Mouse (Mus musculus): ENCODE data around the gene Nlrp9a. TPM values are rescaled to one million over a fixed set of nuclear protein-coding genes. Genes with fewer than 3 reads are reported as not detected.
"Not testable (repeated sequence)": the region's sequence is repeated elsewhere in the genome, so short reads cannot be mapped to it uniquely, and the experiment has no call there.

Gene Nlrp9a
- total RNA-seq (2012; rRNA removed) (not detected in 2 replicates), total RNA-seq (2014; rRNA removed) (not detected in 2 replicates), polyA plus RNA-seq (2012; ENCODE audit: insufficient read length, low read depth) (not detected in 2 replicates)

- DNase-seq (ENCODE audit: extremely low read depth); H3K79me2 ChIP-seq (replicated peaks; ENCODE audit: control insufficient read depth, extremely low read depth, insufficient read depth, poor library complexity, severe bottlenecking); H3K4me2 ChIP-seq (ENCODE audit: insufficient read depth, low read depth, poor library complexity, severe bottlenecking); H3K27me3 ChIP-seq (replicated peaks); H3K4me3 ChIP-seq (replicated peaks in 1 of 3; ENCODE audit: low read depth in 2 of 3, low read length in 2 of 3, poor library complexity in 1 of 3); dilution Hi-C loops (cut with MboI; ENCODE audit: extremely low pct_ligation_motif_present, extremely low pct_unique_long_range_greater_than_20kb, low sequenced_read_pairs); H3K4me1 ChIP-seq (ENCODE audit: control insufficient read depth in 1 of 2, insufficient read depth in 2 of 2); H3K9ac ChIP-seq (ENCODE audit: insufficient read depth, low read depth); in situ Hi-C loops (cut with MboI; ENCODE audit: low pct_ligation_motif_present, low pct_unique_long_range_greater_than_20kb, low sequenced_read_pairs); H3K27ac ChIP-seq (ENCODE audit: insufficient read depth, low read depth); H3K9me3 ChIP-seq (replicated peaks; ENCODE audit: low read length); H3K36me3 ChIP-seq (replicated peaks in 1 of 2; ENCODE audit: control insufficient read depth in 1 of 2, insufficient read depth in 1 of 2, low read length in 1 of 2): not testable (repeated sequence)
These were observed at the start of gene Nlrp9a for GRCm38 (mm10) chr7:26534723-26535122. Nlrp9a (plus strand) TSS chr7:26535023.

- dilution Hi-C loops (cut with MboI; ENCODE audit: extremely low pct_ligation_motif_present, extremely low pct_unique_long_range_greater_than_20kb, low sequenced_read_pairs); H3K4me2 ChIP-seq (ENCODE audit: insufficient read depth, low read depth, poor library complexity, severe bottlenecking); in situ Hi-C loops (cut with MboI; ENCODE audit: low pct_ligation_motif_present, low pct_unique_long_range_greater_than_20kb, low sequenced_read_pairs); H3K4me1 ChIP-seq (ENCODE audit: control insufficient read depth in 1 of 2, insufficient read depth in 2 of 2); H3K27me3 ChIP-seq (replicated peaks); DNase-seq (ENCODE audit: extremely low read depth); H3K27ac ChIP-seq (ENCODE audit: insufficient read depth, low read depth); H3K79me2 ChIP-seq (replicated peaks; ENCODE audit: control insufficient read depth, extremely low read depth, insufficient read depth, poor library complexity, severe bottlenecking); H3K4me3 ChIP-seq (replicated peaks in 1 of 3; ENCODE audit: low read depth in 2 of 3, low read length in 2 of 3, poor library complexity in 1 of 3); H3K9ac ChIP-seq (ENCODE audit: insufficient read depth, low read depth); H3K9me3 ChIP-seq (replicated peaks; ENCODE audit: low read length); H3K36me3 ChIP-seq (replicated peaks in 1 of 2; ENCODE audit: control insufficient read depth in 1 of 2, insufficient read depth in 1 of 2, low read length in 1 of 2): not testable (repeated sequence)
These were observed 45.3 kb upstream of the Nlrp9a start for GRCm38 (mm10) chr7:26489514-26489913.

DNA sequence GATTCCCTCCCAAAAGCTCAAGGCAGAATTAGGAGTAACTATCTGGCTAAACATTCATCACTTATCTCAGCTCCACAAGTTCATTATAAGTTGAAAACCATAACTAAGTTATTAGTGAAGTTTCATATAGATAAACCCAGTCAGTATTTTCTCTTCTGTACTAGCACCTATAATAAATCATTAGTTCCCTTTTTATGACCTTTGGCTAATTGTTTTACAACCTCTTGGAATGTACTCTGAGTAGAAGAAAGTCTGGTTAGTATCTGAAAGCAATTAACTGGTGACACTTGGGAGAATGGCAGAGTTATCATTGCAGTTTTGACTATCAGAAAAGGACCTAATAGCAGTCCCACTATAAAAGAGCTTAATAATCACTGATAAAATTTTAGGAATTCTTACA, 54.3 kb downstream of the Nlrp9a start:
- no peaks in the 10 kb centered on the region for H3K4me1 ChIP-seq (ENCODE audit: control insufficient read depth in 1 of 2, insufficient read depth in 2 of 2)
- TF ChIP-seq E2F4 (IDR thresholded peaks at IDR 0.05; ENCODE audit: insufficient replicate concordance, low read depth, low read length) = no peak
- TF ChIP-seq ZKSCAN1 (IDR thresholded peaks at IDR 0.05; ENCODE audit: borderline replicate concordance, low read depth, low read length) = no peak
- TF ChIP-seq NELFE (IDR thresholded peaks at IDR 0.05; ENCODE audit: low read depth, low read length) = no peak
- TF ChIP-seq MAX (IDR thresholded peaks at IDR 0.05; ENCODE audit: low read length) = no peak
- no peak for TF ChIP-seq ZC3H11A (IDR thresholded peaks at IDR 0.05; ENCODE audit: low read depth, low read length)
- H3K36me3 ChIP-seq (replicated peaks in 1 of 2; ENCODE audit: control insufficient read depth in 1 of 2, insufficient read depth in 1 of 2, low read length in 1 of 2) = no peaks in the 10 kb centered on the region
- no peaks in the 10 kb centered on the region for H3K9me3 ChIP-seq (replicated peaks; ENCODE audit: low read length)
- DNase-seq (ENCODE audit: extremely low read depth) = no peak
- no peaks in the 10 kb centered on the region for H3K79me2 ChIP-seq (replicated peaks; ENCODE audit: control insufficient read depth, extremely low read depth, insufficient read depth, poor library complexity, severe bottlenecking)
- dilution Hi-C loops (cut with MboI; ENCODE audit: extremely low pct_ligation_motif_present, extremely low pct_unique_long_range_greater_than_20kb, low sequenced_read_pairs) = no loop called here
- H3K9ac ChIP-seq (ENCODE audit: insufficient read depth, low read depth) = no peak overlapping the region
- in situ Hi-C loops (cut with MboI; ENCODE audit: low pct_ligation_motif_present, low pct_unique_long_range_greater_than_20kb, low sequenced_read_pairs) = no loop called here
- H3K4me3 ChIP-seq (replicated peaks in 1 of 3; ENCODE audit: low read depth in 2 of 3, low read length in 2 of 3, poor library complexity in 1 of 3) = no peak overlapping the region
- no peak overlapping the region for H3K27ac ChIP-seq (ENCODE audit: insufficient read depth, low read depth)
- no peak overlapping the region for H3K4me2 ChIP-seq (ENCODE audit: insufficient read depth, low read depth, poor library complexity, severe bottlenecking)
- peaks cover 31% of the 10 kb centered on the region for H3K27me3 ChIP-seq (replicated peaks)

DNA sequence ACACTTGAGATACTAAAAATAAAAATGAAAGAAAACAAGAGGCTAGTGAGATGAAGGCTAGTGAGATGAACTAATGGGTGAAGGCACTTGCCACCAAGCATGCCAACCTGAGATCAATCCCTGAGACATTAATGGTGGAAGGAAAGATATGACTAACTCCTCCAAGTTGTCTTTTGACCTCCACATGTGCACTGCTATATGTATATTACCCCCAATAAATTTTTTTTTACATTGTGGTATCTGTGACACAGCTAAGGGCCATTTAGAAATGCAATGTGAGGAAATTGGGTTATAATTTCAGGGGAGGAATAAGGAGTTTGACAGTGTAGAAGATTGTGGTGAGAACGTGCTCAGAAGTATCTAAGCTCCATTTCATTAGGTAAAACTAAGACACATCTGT, 55.0 kb downstream of the Nlrp9a start:
- dilution Hi-C loops (cut with MboI; ENCODE audit: extremely low pct_ligation_motif_present, extremely low pct_unique_long_range_greater_than_20kb, low sequenced_read_pairs) = no loop called here
- TF ChIP-seq POLR2AphosphoS2 (IDR thresholded peaks at IDR 0.05; ENCODE audit: low read depth, low read length) (no peak), ETS1 (conservative IDR thresholded peaks at IDR 0.05; ENCODE audit: low read depth, low read length) (no peak), TBP (conservative IDR thresholded peaks at IDR 0.05; ENCODE audit: low read depth, low read length) (no peak), GABPA (IDR thresholded peaks at IDR 0.05; ENCODE audit: insufficient replicate concordance, low read depth, low read length) (no peak), TCF12 (IDR thresholded peaks at IDR 0.05; ENCODE audit: low read depth, low read length) (no peak), IRF4 (IDR thresholded peaks at IDR 0.05; ENCODE audit: low read depth, low read length) (no peak), CHD2 (IDR thresholded peaks at IDR 0.05; ENCODE audit: low read length) (no peak), KAT2A (IDR thresholded peaks at IDR 0.05; ENCODE audit: insufficient replicate concordance, low read length) (no peak), SMC3 (IDR thresholded peaks at IDR 0.05; ENCODE audit: low read depth, low read length) (no peak), CHD1 (IDR thresholded peaks at IDR 0.05; ENCODE audit: low read depth, low read length) (no peak), BHLHE40 (IDR thresholded peaks at IDR 0.05; ENCODE audit: low read depth, low read length) (no peak), RCOR1 (conservative IDR thresholded peaks at IDR 0.05; ENCODE audit: low read depth, low read length) (no peak), MXI1 (IDR thresholded peaks at IDR 0.05; ENCODE audit: low read depth, low read length) (no peak), ZMIZ1 (IDR thresholded peaks at IDR 0.05; ENCODE audit: low read depth, low read length) (no peak), ZKSCAN1 (IDR thresholded peaks at IDR 0.05; ENCODE audit: borderline replicate concordance, low read depth, low read length) (no peak), SIN3A (IDR thresholded peaks at IDR 0.05; ENCODE audit: low read length) (no peak)

More for the DNA sequence above, 55.0 kb downstream of the Nlrp9a start:
- Histone ChIP-seq H3K9ac (ENCODE audit: insufficient read depth, low read depth) (no peak overlapping the region), H3K4me2 (ENCODE audit: insufficient read depth, low read depth, poor library complexity, severe bottlenecking) (no peak overlapping the region), H3K27me3 (replicated peaks) (peaks cover 31% of the 10 kb centered on the region), H3K4me3 (replicated peaks in 1 of 3; ENCODE audit: low read depth in 2 of 3, low read length in 2 of 3, poor library complexity in 1 of 3) (no peak overlapping the region), H3K27ac (ENCODE audit: insufficient read depth, low read depth) (no peak overlapping the region), H3K36me3 (replicated peaks in 1 of 2; ENCODE audit: control insufficient read depth in 1 of 2, insufficient read depth in 1 of 2, low read length in 1 of 2) (no peaks in the 10 kb centered on the region), H3K4me1 (ENCODE audit: control insufficient read depth in 1 of 2, insufficient read depth in 2 of 2) (no peaks in the 10 kb centered on the region), H3K79me2 (replicated peaks; ENCODE audit: control insufficient read depth, extremely low read depth, insufficient read depth, poor library complexity, severe bottlenecking) (no peaks in the 10 kb centered on the region), H3K9me3 (replicated peaks; ENCODE audit: low read length) (no peaks in the 10 kb centered on the region)
- no peak for DNase-seq (ENCODE audit: extremely low read depth)
- in situ Hi-C loops (cut with MboI; ENCODE audit: low pct_ligation_motif_present, low pct_unique_long_range_greater_than_20kb, low sequenced_read_pairs) = no loop called here
